Mouse (Mus musculus) liver, embryonic 14.5 days (tissue): ENCODE data around the gene Arfip1. TPM values are rescaled to one million over a fixed set of nuclear protein-coding genes. Genes with fewer than 3 reads are reported as not detected.

Experiments
- ATAC-seq: fragments of 200-750 bp; cut with Nextera tagmentation; 2 replicates; pipeline ENCODE4 v1.8.0; 2017; ENCODE audit warnings: moderate number of reproducible peaks, mild to moderate bottlenecking, moderate library complexity; ENCODE audit not compliant: insufficient read depth
- DNase-seq, 3 experiments: peaks; one replicate each; pipeline ENCODE4 v3.0.0-alpha.2; 2012 to 2013; ENCODE audit warnings: low read depth in 3 of 3, low spot score in 3 of 3
- H3K27ac ChIP-seq: fragments of 300-500 bp; sonication (generic); 2 replicates; pipeline ENCODE4 v1.5.1; 2014; ENCODE audit warnings: moderate library complexity, mild to moderate bottlenecking, control low read depth, inconsistent platforms
- H3K27me3 ChIP-seq: fragments of 300-500 bp; sonication (generic); 2 replicates; pipeline ENCODE4 v1.6.1; 2014; ENCODE audit warnings: mild to moderate bottlenecking, low read length, moderate library complexity; ENCODE audit not compliant: control insufficient read depth, insufficient read depth
- H3K36me3 ChIP-seq: fragments of 300-500 bp; sonication (generic); replicated peaks from 2 replicates; pipeline ENCODE4 v1.6.1; 2014; ENCODE audit warnings: low read depth; ENCODE audit not compliant: control insufficient read depth, insufficient read depth
- H3K4me1 ChIP-seq, 2 experiments: fragments of 200-500 bp in 1 of 2; fragments of 300-500 bp in 1 of 2; sonication (generic) in 1 of 2; replicated peaks; 2 replicates each; pipeline ENCODE4 v1.6.1; 2012 to 2014; ENCODE audit warnings: antibody characterized with exemption in 1 of 2, inconsistent platforms in 1 of 2, low read length in 1 of 2; ENCODE audit not compliant: control insufficient read depth in 2 of 2, insufficient read depth in 2 of 2
- H3K4me2 ChIP-seq: fragments of 300-500 bp; sonication (generic); 2 replicates; pipeline ENCODE4 v1.6.1; 2014; ENCODE audit warnings: low read depth, mild to moderate bottlenecking, control low read depth, moderate library complexity
- H3K4me3 ChIP-seq, 2 experiments: fragments of 200-500 bp in 1 of 2; fragments of 300-500 bp in 1 of 2; sonication (generic) in 1 of 2; 2 replicates each; pipeline ENCODE4 v1.5.1; 2012 to 2014; ENCODE audit warnings: low read depth in 2 of 2, low read length in 2 of 2, mild to moderate bottlenecking in 2 of 2, control low read depth in 1 of 2, inconsistent platforms in 1 of 2, moderate library complexity in 1 of 2; ENCODE audit not compliant: insufficient read depth in 1 of 2
- H3K9ac ChIP-seq: fragments of 300-500 bp; sonication (generic); replicated peaks from 2 replicates; pipeline ENCODE4 v1.6.1; 2014; ENCODE audit warnings: mild to moderate bottlenecking, control low read depth, moderate library complexity
- H3K9me3 ChIP-seq: fragments of 300-500 bp; sonication (generic); 2 replicates; pipeline ENCODE4 v1.6.1; 2016; ENCODE audit warnings: low read length, mixed read lengths; ENCODE audit not compliant: control insufficient read depth
- CTCF ChIP-seq: IDR thresholded peaks from 2 replicates; pipeline ENCODE4 v1.5.1; 2016; ENCODE audit warnings: antibody characterized with exemption, low read depth, control low read depth
- EP300 ChIP-seq: IDR thresholded peaks from 2 replicates; pipeline ENCODE4 v1.6.1; 2016; ENCODE audit warnings: antibody characterized with exemption, low read depth
- WGBS: fragments of 180-500 bp; shearing (Covaris S2); extraction: QIAGEN DNeasy Blood & Tissue Kit; methylation state at CpG from one replicate; pipeline ENCODE4 v1.1.7; 2014; ENCODE audit not compliant: insufficient replicate concordance; 5-methylcytosine and 5-hydroxymethylcytosine counted together
- polyA plus RNA-seq, 2 experiments: library from polyadenylated mRNA; depleted of rRNA in 1 of 2; stranded (reverse) in 1 of 2; unstranded in 1 of 2; fragments of >200 nt; fragmentation: Nextera tagmentation in 1 of 2; extraction: Ambion mirVana in 1 of 2; gene quantifications; 2 replicates each; pipeline versions ENCODE4 v1.2.1 to v1.2.3; 2012 to 2014

Arfip1 gene
- polyA plus RNA-seq, 2 experiments = 5.3 to 12.0 TPM

DNA sequence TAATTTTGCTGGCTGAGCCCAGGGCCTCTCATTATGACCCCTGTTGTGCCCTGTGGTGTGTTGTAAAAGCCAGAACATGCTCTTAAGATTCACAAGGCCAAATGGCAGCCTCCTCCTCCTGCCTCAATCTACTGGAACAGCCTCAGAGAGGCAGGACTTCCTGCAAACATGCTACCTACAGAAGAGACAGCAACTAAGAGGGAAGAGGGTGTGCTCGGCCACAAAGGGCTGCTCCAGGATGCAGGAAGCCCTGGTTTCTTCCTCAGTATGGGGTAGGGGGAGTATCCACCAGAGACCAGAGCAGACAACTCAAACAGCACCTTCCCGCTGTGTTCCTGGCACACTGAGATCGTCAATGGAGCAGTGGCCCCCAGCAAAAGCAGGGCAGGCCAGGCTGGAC is 121.9 kb downstream of the Arfip1 start:
- Histone ChIP-seq H3K36me3 (peaks cover 52% of the 10 kb centered on the region), H3K9ac (peak overlapping the region; percentile 52), H3K4me2 (peak overlapping the region; percentile 58), H3K4me3 (peak overlapping the region in 1 of 2 experiments; percentile 9; a peak in 2 of 4 replicates), H3K27me3 (no peaks in the 10 kb centered on the region), H3K4me1 (peaks cover 52 to 59% of the 10 kb centered on the region in 2 experiments), H3K27ac (peak overlapping the region; percentile 89), H3K9me3 (no peaks in the 10 kb centered on the region)
- TF ChIP-seq CTCF = no peak
- no peak for TF ChIP-seq EP300
- WGBS = 11% methylated on average over 3 of the region's 3 CpGs
- DNase-seq = no peak
- peak; percentile 0; the same call in 1 of the 2 replicates for ATAC-seq

GRCm38 (mm10) chr3:84455733-84456417 is 126.5 kb downstream of the Arfip1 start:
- peak; percentile 86 to 92 (median 88) for DNase-seq
- Histone ChIP-seq H3K36me3 (peaks cover 67% of the 10 kb centered on the region), H3K9me3 (no peaks in the 10 kb centered on the region), H3K4me3 (peak overlapping the region; percentile 9 to 35; a peak in 3 of 4 replicates), H3K27ac (peak overlapping the region; percentile 96), H3K4me1 (peaks cover 50 to 55% of the 10 kb centered on the region in 2 experiments), H3K27me3 (no peaks in the 10 kb centered on the region), H3K4me2 (peak overlapping the region; percentile 74), H3K9ac (peak overlapping the region; percentile 85)
- 15% methylated on average over 12 of the region's 12 CpGs for WGBS
- ATAC-seq = peak; percentile 85
- TF ChIP-seq EP300 (peak; percentile 98), CTCF (no peak)

DNA sequence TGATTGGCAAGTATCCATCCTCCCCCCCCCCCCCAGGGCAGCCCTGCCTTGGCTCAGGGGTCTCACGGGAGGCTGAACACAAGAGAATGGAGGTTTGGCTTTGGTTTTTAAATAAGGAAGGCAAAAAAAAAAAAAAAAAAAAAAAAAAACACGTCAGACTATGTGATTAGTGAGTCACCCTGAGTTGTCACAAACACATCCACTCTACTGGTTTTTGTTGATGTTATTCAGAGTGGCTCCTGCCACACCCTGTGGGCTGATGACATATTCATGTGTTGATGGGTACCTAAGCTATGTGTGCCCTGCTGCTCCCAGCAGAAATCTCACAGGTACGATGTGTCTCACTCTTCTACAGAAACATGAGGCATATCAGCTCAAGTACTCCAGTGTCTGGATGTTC is 131.8 kb downstream of the Arfip1 start:
- Histone ChIP-seq H3K27ac (no peak overlapping the region), H3K36me3 (peaks cover 93% of the 10 kb centered on the region)
- ATAC-seq = no peak

DNA sequence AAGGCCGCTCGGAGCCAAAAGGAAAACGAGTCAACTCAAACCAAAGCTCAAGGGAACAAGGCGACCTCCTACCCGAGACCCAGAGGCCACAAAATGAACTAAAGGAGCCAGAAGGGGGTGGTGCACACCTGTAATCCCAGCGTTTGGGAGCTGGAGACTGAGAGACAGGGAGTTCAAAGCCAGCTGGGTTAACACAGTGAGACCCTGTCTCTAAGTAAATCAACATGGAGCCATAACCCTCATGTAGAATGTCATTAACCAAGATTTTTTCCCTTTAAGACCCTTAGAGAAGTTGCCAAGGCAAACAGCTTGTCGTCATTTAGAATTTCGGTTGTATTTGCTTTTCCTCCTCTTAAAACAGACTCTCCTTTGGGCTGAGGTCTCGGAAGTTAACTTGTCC is 133.4 kb downstream of the Arfip1 start:
- H3K9me3 ChIP-seq = no peaks in the 10 kb centered on the region
- no peak for DNase-seq
- no peak overlapping the region for H3K4me3 ChIP-seq
- peaks cover 2 to 5% of the 10 kb centered on the region in 2 experiments for H3K4me1 ChIP-seq
- WGBS = 84% methylated on average over 9 of the region's 9 CpGs
- H3K27me3 ChIP-seq = no peaks in the 10 kb centered on the region
- TF ChIP-seq CTCF = no peak
- TF ChIP-seq EP300 = no peak
- H3K9ac ChIP-seq = no peak overlapping the region
- H3K27ac ChIP-seq = no peak overlapping the region
- no peak for ATAC-seq
- no peak overlapping the region for H3K4me2 ChIP-seq
- peaks cover 95% of the 10 kb centered on the region for H3K36me3 ChIP-seq

More for the DNA sequence above, 131.8 kb downstream of the Arfip1 start:
- TF ChIP-seq EP300 (no peak), CTCF (no peak)
- no peak overlapping the region for H3K4me2 ChIP-seq
- 67% methylated on average over 3 of the region's 3 CpGs for WGBS
- no peak overlapping the region for H3K4me3 ChIP-seq
- peaks cover 17 to 19% of the 10 kb centered on the region in 2 experiments for H3K4me1 ChIP-seq
- H3K9me3 ChIP-seq = no peaks in the 10 kb centered on the region
- H3K9ac ChIP-seq = no peak overlapping the region
- DNase-seq = no peak
- H3K27me3 ChIP-seq = no peaks in the 10 kb centered on the region

DNA sequence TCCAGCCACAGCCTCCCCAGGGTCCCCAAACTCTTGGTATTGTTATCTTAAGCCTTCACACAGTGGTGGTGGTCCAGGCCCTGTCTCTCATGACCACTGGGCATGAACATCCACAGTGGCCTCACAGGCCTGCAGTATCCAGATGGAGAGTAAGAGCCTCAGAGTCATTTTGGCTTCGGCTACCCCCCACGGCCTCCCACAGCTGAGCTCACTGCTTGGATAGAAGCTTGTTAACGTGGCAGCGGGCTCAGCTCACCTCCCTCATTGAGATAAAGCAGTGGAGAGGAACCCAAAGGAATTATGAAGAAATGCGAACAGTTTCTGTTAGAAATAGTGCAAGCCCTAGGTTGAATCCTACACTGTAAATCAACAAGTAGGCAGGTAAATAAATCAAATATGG is 134.6 kb downstream of the Arfip1 start:
- ATAC-seq (no peak), DNase-seq (no peak)
- Histone ChIP-seq H3K27ac (no peak overlapping the region), H3K9ac (no peak overlapping the region), H3K9me3 (no peaks in the 10 kb centered on the region), H3K27me3 (no peaks in the 10 kb centered on the region), H3K36me3 (peaks cover 95% of the 10 kb centered on the region), H3K4me3 (no peak overlapping the region), H3K4me2 (no peak overlapping the region), H3K4me1 (no peaks in the 10 kb centered on the region)
- TF ChIP-seq EP300 = no peak
- TF ChIP-seq CTCF = no peak
- WGBS = 83% methylated on average over 5 of the region's 5 CpGs

Other genes starting within 250 kb of the Arfip1 start
- 15.1 and 15.9 TPM in 2 replicates for gene Fhdc1, start 102.2 kb downstream of the Arfip1 start, polyA plus RNA-seq (2012; rRNA removed)
- 28.0 and 29.2 TPM in 2 replicates for gene Fhdc1, start 102.2 kb downstream of the Arfip1 start, polyA plus RNA-seq (2014; fragmentation: Nextera tagmentation; extraction: Ambion mirVana)
- not detected in 2 replicates for gene Tigd4, start 10.9 kb upstream of the Arfip1 start, polyA plus RNA-seq (2012; rRNA removed)
- gene Tigd4, start 10.9 kb upstream of the Arfip1 start, polyA plus RNA-seq (2014; fragmentation: Nextera tagmentation; extraction: Ambion mirVana) = not detected in 2 replicates
- 0.41 and 0.63 TPM in 2 replicates for gene Tmem154, start 83.6 kb upstream of the Arfip1 start, polyA plus RNA-seq (2012; rRNA removed)
- gene Tmem154, start 83.6 kb upstream of the Arfip1 start, polyA plus RNA-seq (2014; fragmentation: Nextera tagmentation; extraction: Ambion mirVana) = 1.2 and 1.3 TPM in 2 replicates
- 1.6 and 2.5 TPM in 2 replicates for gene Fbxw7, start 232.6 kb upstream of the Arfip1 start, polyA plus RNA-seq (2012; rRNA removed)
- gene Fbxw7, start 232.6 kb upstream of the Arfip1 start, polyA plus RNA-seq (2014; fragmentation: Nextera tagmentation; extraction: Ambion mirVana) = 2.4 and 2.8 TPM in 2 replicates